Mouse (Mus musculus) cerebellum, adult 2 months (tissue): Measurements from ENCODE around the gene Ppp2r1a.

ENCODE experiments used
- CTCF ChIP-seq: fragments of 200-500 bp; IDR thresholded peaks from 2 replicates; pipeline ENCODE4 v1.5.1; 2011; ENCODE audit warnings: low read depth, mild to moderate bottlenecking, control low read depth, low read length, moderate library complexity, borderline replicate concordance; ENCODE audit not compliant: insufficient read depth
- POLR2A ChIP-seq: fragments of 200-500 bp; IDR thresholded peaks from 2 replicates; pipeline ENCODE4 v1.6.1; 2011; ENCODE audit warnings: low read length, control low read depth, borderline replicate concordance; ENCODE audit not compliant: insufficient read depth

- TF ChIP-seq CTCF: no peak
- TF ChIP-seq POLR2A: no peak
Observed at GRCm38 (mm10) chr17:20996364-20996763, 51.3 kb downstream of the Ppp2r1a start, which contains the start of gene Vmn1r233.
